Mouse (Mus musculus) kidney, postnatal 4 days (tissue): ENCODE results near the gene Eno2.
A peak's percentile ranks its signal among the peaks of the same experiment; 100 is the strongest.

Source experiments
- DNase-seq, 2 experiments: peaks; one replicate each; pipeline ENCODE4 v3.0.0; 2021; ENCODE audit warnings: mixed read lengths in 2 of 2

Gene Eno2

GRCm38 (mm10) chr6:124758849-124759232, 10.6 kb downstream of the Eno2 start:
- peak in 1 of 2 experiments; percentile 20 for DNase-seq

DNA sequence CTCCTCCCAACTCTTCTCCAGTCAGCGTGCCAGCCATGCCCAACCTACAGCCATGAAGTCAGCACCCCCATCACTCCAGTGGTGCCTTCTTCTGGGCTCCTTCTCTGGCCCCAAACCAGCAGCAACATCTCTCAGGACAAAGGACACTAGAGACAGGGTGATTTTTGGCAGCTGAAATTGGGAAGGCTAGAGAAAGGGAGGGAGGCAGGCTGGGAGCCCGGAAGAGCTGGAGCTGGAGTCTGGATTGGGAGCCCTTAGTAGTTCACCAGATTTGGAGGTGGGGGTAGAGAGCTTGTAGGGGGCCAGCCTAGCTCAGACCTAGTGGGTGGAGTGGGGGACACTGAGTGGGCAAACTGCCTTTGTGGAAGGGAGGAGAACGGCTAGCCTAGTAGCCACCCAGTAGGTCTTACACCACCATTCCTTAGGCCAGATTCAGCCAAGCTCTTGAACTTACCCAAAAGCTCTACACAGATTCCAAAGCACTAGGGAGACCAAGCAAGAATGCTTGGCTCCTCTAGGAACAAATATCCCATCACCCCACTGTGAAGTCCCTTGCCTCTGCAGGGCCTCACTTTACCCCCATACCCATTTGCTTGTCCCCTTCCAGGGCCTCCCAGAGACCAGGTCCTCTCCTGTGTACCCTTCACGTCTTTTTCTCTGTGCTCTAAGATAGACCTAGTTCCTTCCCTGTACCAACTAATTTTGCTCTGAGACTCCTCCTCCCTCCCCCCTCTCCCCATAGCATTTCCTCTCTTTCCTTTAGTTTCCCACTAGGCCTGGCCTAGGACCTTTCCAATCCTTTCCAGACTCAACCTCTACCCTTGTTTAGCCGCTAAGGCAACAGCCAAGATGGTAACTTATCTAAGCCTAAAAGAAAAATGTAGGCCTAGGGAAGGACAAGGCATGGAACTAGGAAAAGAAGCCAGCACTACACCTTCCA, 11.3 kb downstream of the Eno2 start:
- peak; percentile 68 to 77 for DNase-seq

- DNase-seq: no peak
Observed at GRCm38 (mm10) chr6:124757351-124757880, 12.1 kb downstream of the Eno2 start.

- DNase-seq: peak; percentile 89 to 93
Observed at GRCm38 (mm10) chr6:124756652-124757350, 12.7 kb downstream of the Eno2 start.

DNA sequence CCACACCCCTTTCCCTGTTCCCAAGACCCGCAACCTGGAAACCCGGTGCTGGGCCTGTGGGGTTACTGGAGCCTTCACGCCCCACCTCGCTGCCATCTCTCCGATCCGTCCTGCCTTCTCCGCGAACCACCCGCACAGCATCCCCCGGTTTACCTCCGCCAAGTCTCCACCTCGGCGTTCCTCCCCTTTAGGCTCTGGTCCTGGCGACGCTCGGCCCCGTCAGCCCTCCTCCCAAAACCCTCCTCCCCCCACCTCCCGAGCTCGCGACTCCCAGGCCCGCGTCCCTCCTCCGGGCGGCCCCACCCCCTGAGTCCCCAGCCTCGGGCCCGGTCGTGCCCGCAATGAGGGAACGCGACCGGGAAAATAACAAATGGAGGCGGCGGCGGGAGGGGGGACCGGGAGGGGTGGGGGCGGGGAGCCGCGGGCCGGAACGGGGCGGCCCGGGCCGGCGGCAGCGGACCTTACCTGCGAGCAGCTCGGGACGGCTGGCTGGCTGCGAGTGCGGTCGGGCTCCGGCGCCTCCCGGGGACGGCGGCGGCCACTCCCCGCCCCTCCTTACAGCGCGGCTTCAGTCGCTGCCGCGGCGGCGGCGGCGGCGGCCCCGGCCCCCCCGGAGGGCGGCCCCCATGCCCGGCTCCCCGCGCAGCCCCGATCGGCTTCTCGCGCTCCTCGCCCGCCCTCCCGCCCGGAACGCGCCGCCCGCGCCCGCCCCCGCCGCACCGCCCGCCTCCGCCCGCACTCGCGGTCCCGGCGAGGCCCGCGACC, 13.5 kb downstream of the Eno2 start, which contains the start of the genes Gm45234 and Atn1:
TSS of gene Gm45234 (minus strand) at position 191 of the 765 bp plus-strand sequence.
TSS of gene Atn1 (minus strand) at position 694 of the 765 bp plus-strand sequence.
- DNase-seq: peak; percentile 81 to 88

- DNase-seq: no peak
Observed at GRCm38 (mm10) chr6:124755306-124755705, 14.2 kb downstream of the Eno2 start.

DNA sequence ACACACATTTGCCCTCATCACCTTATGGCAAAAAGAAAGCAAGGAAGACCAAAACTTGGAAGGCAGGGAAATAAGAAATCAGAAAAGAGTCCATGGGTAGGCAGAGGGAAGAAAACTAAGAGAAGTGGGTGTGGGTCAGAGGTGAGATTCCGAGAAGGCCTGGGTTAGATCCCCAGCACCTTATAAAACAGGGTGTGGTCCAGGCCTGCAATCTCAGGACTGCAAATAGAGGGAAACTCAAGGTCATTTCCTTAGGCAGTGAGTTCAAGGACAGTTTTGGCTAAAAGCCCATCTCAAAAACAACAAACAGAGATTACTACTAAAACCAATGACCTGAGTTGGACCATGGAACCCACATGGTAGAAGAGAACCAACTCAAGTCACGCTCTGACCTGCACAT, 15.6 kb downstream of the Eno2 start:
- DNase-seq: no peak

DNA sequence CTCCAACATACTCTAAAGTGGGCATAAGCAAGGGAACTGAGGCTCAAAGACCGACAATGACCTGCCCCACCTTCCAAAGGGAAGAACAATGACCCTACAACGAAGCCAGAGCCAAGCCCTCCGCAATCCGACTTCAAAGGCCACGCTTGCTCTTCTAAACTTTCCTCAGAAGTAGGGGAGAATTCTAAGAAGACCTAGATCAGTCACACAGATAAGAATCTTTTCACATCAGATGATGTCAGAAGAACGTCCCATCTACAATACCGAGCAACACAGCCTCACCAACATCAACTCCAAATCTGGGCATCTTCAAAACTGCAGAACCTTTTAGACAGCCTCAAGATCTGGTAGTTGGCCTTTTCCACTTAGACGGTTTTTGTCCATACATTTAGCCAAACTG, 19.1 kb downstream of the Eno2 start:
- no peak for DNase-seq

- no peak for DNase-seq
Observed at GRCm38 (mm10) chr6:124746654-124747632, 22.5 kb downstream of the Eno2 start.

DNA sequence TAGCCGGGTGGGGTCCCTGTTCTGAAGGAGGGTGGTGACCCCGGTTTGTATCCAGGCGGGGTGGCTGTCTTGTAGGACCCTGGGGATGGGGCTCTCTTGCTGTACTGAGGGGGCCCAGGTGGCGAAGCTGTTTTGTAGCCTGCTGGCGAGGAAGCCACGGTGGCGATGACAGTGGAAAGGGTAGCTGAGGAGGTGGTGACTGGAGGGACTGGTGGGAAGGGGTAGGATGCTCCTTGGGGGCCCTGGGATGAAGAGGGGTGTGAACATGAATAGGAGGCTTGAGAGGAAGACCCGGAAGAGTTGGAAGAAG, 23.2 kb downstream of the Eno2 start:
- DNase-seq: no peak

- DNase-seq: peak; percentile 94 to 96
Observed at GRCm38 (mm10) chr6:124745490-124746295, 23.8 kb downstream of the Eno2 start.

GRCm38 (mm10) chr6:124744755-124745321, 24.6 kb downstream of the Eno2 start:
- peak in 1 of 2 experiments; percentile 60 for DNase-seq

- no peak for DNase-seq
Observed at GRCm38 (mm10) chr6:124743647-124744046, 25.8 kb downstream of the Eno2 start.

- DNase-seq: no peak
Observed at GRCm38 (mm10) chr6:124742839-124743514, 26.5 kb downstream of the Eno2 start.

- no peak for DNase-seq
Observed at GRCm38 (mm10) chr6:124741842-124742241, 27.6 kb downstream of the Eno2 start.

GRCm38 (mm10) chr6:124740888-124741761, 28.3 kb downstream of the Eno2 start, which contains the start of gene Grcc10:
Gene Grcc10, minus strand, starts transcription at chr6:124741374.
- peak; percentile 88 to 94 for DNase-seq

- DNase-seq: no peak
Observed at GRCm38 (mm10) chr6:124740211-124740887, 29.1 kb downstream of the Eno2 start.

GRCm38 (mm10) chr6:124739231-124739796, 30.2 kb downstream of the Eno2 start:
- no peak for DNase-seq
